Comparison of ENCODE assay signal across 9 mouse cellular contexts in genomic region chr1:72869681-72870614, GRCm38 (mm10). TPM values are rescaled to one million over a fixed set of nuclear protein-coding genes. Genes with fewer than 3 reads are reported as not detected.
DNase-seq lines count a peak whose midpoint lies in the region; ATAC-seq and TF ChIP-seq lines count a peak whose summit lies in the region.
"Had no signal": no experiment of that assay in that cellular context is flagged by ENCODE, and none has a peak within 500 bp of the region (broad histone marks: within the 10 kb centered on the region; RNA-seq: fewer than 3 reads in every experiment).

No protein-coding gene starts in this region.

- no peak for ATAC-seq in heart, embryonic 13.5 days (ENCODE audit: extremely low read depth, insufficient number of reproducible peaks, low FRiP score, low TSS enrichment)
- ATAC-seq in kidney, embryonic 15.5 days (replicated peaks; ENCODE audit: low FRiP score), result peak; percentile 33; the same call in 1 of the 2 replicates
- no peak for ATAC-seq in liver, embryonic 15.5 days (ENCODE audit: insufficient read depth)
- no peak for ATAC-seq in neural tube, embryonic 12.5 days (ENCODE audit: low FRiP score, low read depth)
- ATAC-seq: Patski had no signal

- WGBS in heart, embryonic 13.5 days, result 11% methylated on average over 22 of the region's 22 CpGs
- WGBS in kidney, embryonic 15.5 days, result 8% methylated on average over 22 of the region's 22 CpGs
- 6% methylated on average over 22 of the region's 22 CpGs for WGBS in liver, embryonic 15.5 days (ENCODE audit: insufficient replicate concordance)
- 5% methylated on average over 22 of the region's 22 CpGs for WGBS in neural tube, embryonic 12.5 days

- 0 out of 2 replicates have a peak, but pooled peaks have one; percentile 40 for TF ChIP-seq POLR2A in embryonic fibroblast, embryonic 13.5 days (IDR thresholded peaks at IDR 0.05; ENCODE audit: low read depth, low read length)

- H3K9ac ChIP-seq in heart, embryonic 13.5 days, result peak overlapping the region; percentile 82
- 0 out of 2 replicates have a peak overlapping the region, but pooled peaks have one; percentile 31 for H3K9ac ChIP-seq in kidney, embryonic 15.5 days
- H3K9ac ChIP-seq in liver, embryonic 15.5 days, result no peak overlapping the region
- peak overlapping the region; percentile 55; the same call in 1 of the 2 replicates for H3K9ac ChIP-seq in neural tube, embryonic 12.5 days

- peak; percentile 65 to 66 for DNase-seq in B cell, adult 2 months
- peak; percentile 84 to 87 for DNase-seq in adrenal gland, postnatal 36 days
- DNase-seq in testis, postnatal 14 days (ENCODE audit: low spot score), result peak; percentile 63

- H3K27ac ChIP-seq in embryonic fibroblast, embryonic 13.5 days (ENCODE audit: insufficient read depth, low read length), result no peak overlapping the region
- H3K27ac ChIP-seq in heart, embryonic 13.5 days (replicated peaks), result peak overlapping the region; percentile 75
- H3K27ac ChIP-seq in kidney, embryonic 15.5 days, result peak overlapping the region; percentile 86
- no peak overlapping the region for H3K27ac ChIP-seq in liver, embryonic 15.5 days (replicated peaks)
- no peak overlapping the region for H3K27ac ChIP-seq in neural tube, embryonic 12.5 days

- peaks cover 25% of the 10 kb centered on the region for H3K36me3 ChIP-seq in heart, embryonic 13.5 days
- 0 out of 2 replicates have a peak, but pooled peaks cover 3% of the 10 kb centered on the region for H3K36me3 ChIP-seq in kidney, embryonic 15.5 days
- no peaks in the 10 kb centered on the region for H3K36me3 ChIP-seq in liver, embryonic 15.5 days (replicated peaks)
- H3K36me3 ChIP-seq in neural tube, embryonic 12.5 days, result no peaks in the 10 kb centered on the region

- no peak for TF ChIP-seq CTCF in embryonic fibroblast, embryonic 13.5 days (IDR thresholded peaks at IDR 0.05; ENCODE audit: borderline replicate concordance, insufficient read depth, low read length)

- no peaks in the 10 kb centered on the region for H3K9me3 ChIP-seq in heart, embryonic 13.5 days
- no peaks in the 10 kb centered on the region for H3K9me3 ChIP-seq in kidney, embryonic 15.5 days (replicated peaks)
- no peaks in the 10 kb centered on the region for H3K9me3 ChIP-seq in liver, embryonic 15.5 days (replicated peaks)
- no peaks in the 10 kb centered on the region for H3K9me3 ChIP-seq in neural tube, embryonic 12.5 days

- peaks cover 1% of the 10 kb centered on the region; the same call in 1 of the 2 replicates for H3K4me1 ChIP-seq in embryonic fibroblast, embryonic 13.5 days (ENCODE audit: control insufficient read depth, insufficient read depth, low read length)
- H3K4me1 ChIP-seq in heart, embryonic 13.5 days, result peaks cover 60% of the 10 kb centered on the region
- H3K4me1 ChIP-seq in kidney, embryonic 15.5 days, result peaks cover 63% of the 10 kb centered on the region
- H3K4me1 ChIP-seq in liver, embryonic 15.5 days (replicated peaks), result peaks cover 35% of the 10 kb centered on the region
- peaks cover 52% of the 10 kb centered on the region for H3K4me1 ChIP-seq in neural tube, embryonic 12.5 days

- H3K4me3 ChIP-seq in embryonic fibroblast, embryonic 13.5 days (ENCODE audit: insufficient read depth, low read length), result peak overlapping the region; percentile 33
- H3K4me3 ChIP-seq in heart, embryonic 13.5 days, result peak overlapping the region; percentile 75
- H3K4me3 ChIP-seq in kidney, embryonic 15.5 days (replicated peaks), result peak overlapping the region; percentile 56
- H3K4me3 ChIP-seq in liver, embryonic 15.5 days (replicated peaks), result peak overlapping the region; percentile 29
- H3K4me3 ChIP-seq in neural tube, embryonic 12.5 days, result peak overlapping the region; percentile 47

- H3K4me2 ChIP-seq in heart, embryonic 13.5 days, result peak overlapping the region; percentile 95
- H3K4me2 ChIP-seq in kidney, embryonic 15.5 days, result peak overlapping the region; percentile 95
- H3K4me2 ChIP-seq in liver, embryonic 15.5 days, result peak overlapping the region; percentile 68
- H3K4me2 ChIP-seq in neural tube, embryonic 12.5 days (replicated peaks), result peak overlapping the region; percentile 84

- no peaks in the 10 kb centered on the region for H3K27me3 ChIP-seq in heart, embryonic 13.5 days (replicated peaks)
- H3K27me3 ChIP-seq in kidney, embryonic 15.5 days, result no peaks in the 10 kb centered on the region
- H3K27me3 ChIP-seq in liver, embryonic 15.5 days, result peaks cover 57% of the 10 kb centered on the region
- H3K27me3 ChIP-seq in neural tube, embryonic 12.5 days (replicated peaks), result peaks cover 9% of the 10 kb centered on the region; the same call in 1 of the 2 replicates

RNA-seq across cellular contexts. Expression of gene Igfbp5, which starts 4.7 kb away (rescaled TPM):
- total RNA-seq in adrenal gland, postnatal 36 days (2021), result 100 to 1,000 TPM in 1 of 2 experiments, 10 to 100 TPM in 1; 56.7 to 109 TPM
- polyA plus RNA-seq in embryonic fibroblast, embryonic 13.5 days (2011; ENCODE audit: insufficient read length, low read depth, missing spikeins), result 149 and 746 TPM in 2 replicates
- polyA plus RNA-seq in heart, embryonic 13.5 days (2015; fragmentation: Nextera tagmentation; extraction: Ambion mirVana), result 110 and 126 TPM in 2 replicates
- 90.4 and 94.0 TPM in 2 replicates for polyA plus RNA-seq in kidney, embryonic 15.5 days (2015; fragmentation: Nextera tagmentation; extraction: Ambion mirVana)
- 2.0 and 2.2 TPM in 2 replicates for polyA plus RNA-seq in liver, embryonic 15.5 days (2015; fragmentation: Nextera tagmentation; extraction: Ambion mirVana)
- 128 and 150 TPM in 2 replicates for polyA plus RNA-seq in neural tube, embryonic 12.5 days (2016; fragmentation: Nextera tagmentation; extraction: Ambion mirVana)

RNA-seq across cellular contexts. Expression of gene Igfbp2, which starts 45.6 kb away (rescaled TPM):
- 1 to 10 TPM; 1.8 to 2.0 TPM for total RNA-seq in adrenal gland, postnatal 36 days (2021)
- 331 and 641 TPM in 2 replicates for polyA plus RNA-seq in embryonic fibroblast, embryonic 13.5 days (2011; ENCODE audit: insufficient read length, low read depth, missing spikeins)
- 85.0 and 87.3 TPM in 2 replicates for polyA plus RNA-seq in heart, embryonic 13.5 days (2015; fragmentation: Nextera tagmentation; extraction: Ambion mirVana)
- polyA plus RNA-seq in kidney, embryonic 15.5 days (2015; fragmentation: Nextera tagmentation; extraction: Ambion mirVana), result 138 and 150 TPM in 2 replicates
- 8.7 and 16.4 TPM in 2 replicates for polyA plus RNA-seq in liver, embryonic 15.5 days (2015; fragmentation: Nextera tagmentation; extraction: Ambion mirVana)
- 410 and 431 TPM in 2 replicates for polyA plus RNA-seq in neural tube, embryonic 12.5 days (2016; fragmentation: Nextera tagmentation; extraction: Ambion mirVana)

Comparison
In these comparisons a context has a peak if more than half of its experiments do, and no peak if none do; other contexts are left out.
1. H3K27ac ChIP-seq: peak in heart, embryonic 13.5 days (single experiment) and kidney, embryonic 15.5 days (single experiment); none in embryonic fibroblast, embryonic 13.5 days (single experiment), liver, embryonic 15.5 days (single experiment) and neural tube, embryonic 12.5 days (single experiment).
2. RNA of gene Igfbp5, which starts 4.7 kb away (polyA plus RNA-seq): 149 to 746 TPM in embryonic fibroblast, embryonic 13.5 days, 128 to 150 TPM in neural tube, embryonic 12.5 days, 110 to 126 TPM in heart, embryonic 13.5 days and 90.4 to 94.0 TPM in kidney, embryonic 15.5 days; 2.0 to 2.2 TPM in liver, embryonic 15.5 days; every median in the first group is over 10 times any median in the second.
3. Peak in every context shown above with its lines, with median percentiles within 50 percentile points of each other: DNase-seq, H3K4me3 ChIP-seq and H3K4me2 ChIP-seq.